Mouse (Mus musculus) mouse embryonic stem cell (cell line): ENCODE data around the gene Simc1.

Source experiments
- in situ Hi-C, 2 experiments: fragments of 300-500 bp; cut with MboI; formaldehyde crosslinking; loops; 1 replicate in 1 of 2; 3 replicates in 1 of 2; pipeline ENCODE4 v1.14.3; 2019 to 2020; ENCODE audit warnings: low sequenced_read_pairs in 2 of 2, low pct_unique_long_range_greater_than_20kb in 1 of 2, mixed read lengths in 1 of 2; ENCODE audit not compliant: unreplicated experiment in 1 of 2

The Simc1 gene

DNA sequence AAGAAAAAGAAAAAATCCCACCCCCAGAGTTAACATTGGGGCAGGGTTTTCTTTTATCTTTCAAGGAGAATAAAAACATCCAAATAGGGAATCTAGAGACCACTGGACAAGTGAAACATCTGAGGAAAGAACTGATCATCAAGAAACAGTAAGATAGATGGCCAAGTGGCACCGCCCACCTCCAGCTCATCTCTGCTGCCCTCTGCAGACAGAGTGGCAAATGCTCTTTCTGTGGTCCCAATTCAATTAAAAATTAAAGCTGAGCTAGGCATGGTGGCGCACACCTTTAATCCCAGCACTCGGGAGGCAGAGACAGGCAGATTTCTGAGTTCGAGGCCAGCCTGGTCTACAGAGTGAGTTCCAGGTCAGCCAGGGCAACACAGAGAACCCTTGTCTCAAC lies 16.6 kb downstream of the Simc1 start:
- in situ Hi-C loops, result no loop called here

GRCm38 (mm10) chr13:54521181-54521580 lies 17.6 kb downstream of the Simc1 start:
- in situ Hi-C loops, result no loop called here

- in situ Hi-C loops, result no loop called here
These were observed 23.6 kb downstream of the Simc1 start for GRCm38 (mm10) chr13:54527140-54527539.

DNA sequence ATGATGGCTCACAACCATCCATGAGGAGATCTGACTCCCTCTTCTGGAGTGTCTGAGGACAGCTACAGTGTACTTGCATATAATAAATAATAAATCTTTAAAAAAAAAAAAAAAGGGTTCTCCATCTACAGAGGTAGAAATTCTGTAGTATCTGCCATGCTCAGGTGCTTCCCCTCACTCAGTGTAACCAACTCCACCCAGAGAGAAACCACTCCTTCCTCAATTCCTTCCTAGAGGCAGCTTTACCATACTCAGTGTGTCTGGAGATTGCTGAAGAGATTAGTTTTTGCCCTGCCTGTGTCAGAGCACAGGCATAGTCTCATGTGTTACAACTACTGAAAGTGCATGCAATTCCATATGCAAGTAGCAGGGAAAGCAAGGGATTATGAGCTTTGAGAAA lies 28.6 kb downstream of the Simc1 start:
- in situ Hi-C loops, result no loop called here

DNA sequence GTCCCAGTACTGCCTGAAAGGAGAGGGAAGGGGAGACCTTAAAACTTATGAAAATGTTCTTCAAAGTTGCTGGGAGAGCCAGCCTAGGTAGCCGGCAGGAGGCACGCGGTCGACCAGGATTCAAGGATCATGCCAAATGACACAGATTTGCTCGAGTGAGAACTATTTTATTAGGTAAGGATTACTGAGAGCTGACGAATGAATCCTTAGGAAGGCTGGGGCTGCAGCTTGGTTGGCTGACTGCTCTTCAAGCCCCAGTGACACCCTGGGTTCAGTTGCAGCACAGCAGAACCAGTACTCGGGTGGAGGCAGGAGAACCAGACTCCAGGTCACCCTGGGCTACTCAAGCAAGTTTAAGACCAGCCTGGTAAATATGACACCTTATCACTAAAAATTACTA lies 44.5 kb downstream of the Simc1 start:
- in situ Hi-C loops, result no loop called here

DNA sequence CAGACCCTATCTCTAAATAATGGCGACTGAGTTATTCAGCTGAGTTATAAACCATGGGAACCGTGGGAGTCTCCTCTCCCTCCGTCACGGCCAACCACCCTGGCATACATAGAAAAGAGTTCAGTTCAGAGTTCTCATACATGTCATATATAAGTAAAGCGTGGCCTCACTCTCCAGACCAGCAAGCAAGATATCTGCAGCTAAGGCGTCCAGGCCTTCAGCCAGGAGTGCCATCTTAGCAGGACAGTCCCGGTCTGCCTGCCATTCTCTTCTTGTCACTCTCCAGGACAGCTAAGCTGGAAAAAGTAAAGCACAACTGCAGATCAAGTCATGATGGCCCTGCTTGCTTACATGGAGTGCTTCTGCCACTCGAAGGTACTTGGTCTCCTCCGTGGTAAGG lies 52.6 kb downstream of the Simc1 start:
- in situ Hi-C loops, result no loop called here

- in situ Hi-C loops, result no loop called here
These were observed 53.2 kb downstream of the Simc1 start for GRCm38 (mm10) chr13:54556796-54557195.

DNA sequence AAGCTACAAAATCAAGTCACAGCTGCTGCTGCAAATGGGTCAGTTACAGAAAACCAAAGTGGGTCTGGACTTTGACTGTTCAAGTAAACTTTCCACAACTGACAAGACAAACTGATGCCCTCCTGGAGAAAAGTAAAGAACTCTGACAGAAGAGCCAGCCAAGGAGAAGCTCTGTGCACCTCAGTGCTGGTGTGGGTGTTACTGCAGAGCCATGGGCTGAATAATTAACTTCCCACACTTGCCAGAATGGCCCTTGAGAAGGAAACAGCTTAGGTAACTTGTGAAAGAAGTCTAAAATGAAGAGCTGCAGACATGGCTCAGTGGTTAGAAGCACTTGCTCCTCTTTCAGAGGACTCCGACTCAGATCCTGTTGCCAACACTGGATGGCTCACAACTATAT lies 54.1 kb downstream of the Simc1 start:
- in situ Hi-C loops, result no loop called here

GRCm38 (mm10) chr13:54559656-54560055 lies 56.1 kb downstream of the Simc1 start:
- in situ Hi-C loops, result no loop called here

DNA sequence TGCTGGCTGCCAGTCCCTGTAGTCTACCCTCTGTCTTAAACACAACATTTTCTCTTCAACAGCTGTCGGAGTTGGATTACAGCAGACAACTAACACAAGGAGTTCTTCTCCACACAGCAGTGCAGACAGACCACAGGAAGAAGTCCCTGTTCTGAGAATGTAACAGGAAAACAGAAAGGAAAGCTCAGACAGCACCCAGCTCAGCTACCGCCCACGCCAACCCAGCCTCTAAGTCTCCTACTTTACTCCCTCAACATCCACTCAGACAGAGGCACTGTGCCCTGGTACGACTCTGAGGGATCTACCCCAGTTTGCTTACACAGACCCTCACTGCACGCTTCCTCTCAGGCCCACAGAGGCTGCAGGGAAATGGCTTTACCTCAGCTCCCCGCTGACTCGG lies 57.0 kb downstream of the Simc1 start:
- in situ Hi-C loops, result no loop called here

- in situ Hi-C loops, result no loop called here
These were observed 59.0 kb downstream of the Simc1 start for GRCm38 (mm10) chr13:54562562-54562961.

DNA sequence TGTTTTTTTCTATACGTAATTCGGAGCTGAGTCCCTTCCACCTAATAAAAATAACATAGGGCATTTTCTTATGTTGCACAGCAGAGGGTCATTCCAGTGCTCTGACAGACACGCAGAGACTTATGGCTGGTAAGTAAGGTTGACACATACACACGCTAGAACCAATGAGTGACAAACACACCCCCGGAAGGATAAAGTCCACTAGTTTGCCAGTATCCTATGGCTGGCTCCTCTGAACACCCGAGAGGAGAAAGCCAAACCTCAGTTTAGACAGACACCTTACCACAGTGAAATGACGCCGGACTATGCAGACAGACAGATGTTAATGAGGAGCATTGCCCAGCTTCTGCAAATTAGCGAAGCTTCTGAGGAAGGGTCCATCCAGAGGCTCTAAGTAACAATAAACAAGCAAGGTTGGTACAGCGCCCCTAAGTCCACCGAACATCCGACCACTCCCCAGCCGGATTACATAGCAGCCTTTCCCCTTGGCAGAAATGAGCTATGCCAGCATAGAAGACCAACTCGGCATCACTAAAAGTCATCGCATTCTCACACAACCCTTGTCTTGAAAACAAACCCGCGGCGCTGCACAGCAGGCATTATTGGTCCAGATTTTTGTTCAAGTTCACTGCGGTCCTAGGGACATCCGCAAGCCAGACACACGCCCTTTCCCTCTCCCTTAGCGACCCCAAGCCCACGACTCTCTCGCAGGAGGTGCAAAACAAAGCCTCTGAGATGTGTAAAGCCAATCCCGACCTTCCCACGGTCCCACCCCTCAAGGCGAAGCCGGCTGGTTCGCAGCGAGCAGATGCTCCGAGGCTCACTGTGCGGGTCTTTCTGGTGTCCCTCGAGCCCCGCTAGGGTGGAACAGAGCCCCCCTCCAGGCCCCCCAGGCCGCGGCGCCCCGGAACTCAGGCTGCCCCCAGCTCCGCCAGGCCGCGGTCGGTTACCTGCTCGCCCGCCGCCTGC lies 60.9 kb downstream of the Simc1 start:
- in situ Hi-C loops, result no loop called here

- in situ Hi-C loops, result no loop called here
These were observed 61.6 kb downstream of the Simc1 start, which contains the start of gene 4833439L19Rik for GRCm38 (mm10) chr13:54565201-54565581. 4833439L19Rik (minus strand) TSS chr13:54565435.

- in situ Hi-C loops, result no loop called here
These were observed 62.2 kb downstream of the Simc1 start for GRCm38 (mm10) chr13:54565594-54566345.

DNA sequence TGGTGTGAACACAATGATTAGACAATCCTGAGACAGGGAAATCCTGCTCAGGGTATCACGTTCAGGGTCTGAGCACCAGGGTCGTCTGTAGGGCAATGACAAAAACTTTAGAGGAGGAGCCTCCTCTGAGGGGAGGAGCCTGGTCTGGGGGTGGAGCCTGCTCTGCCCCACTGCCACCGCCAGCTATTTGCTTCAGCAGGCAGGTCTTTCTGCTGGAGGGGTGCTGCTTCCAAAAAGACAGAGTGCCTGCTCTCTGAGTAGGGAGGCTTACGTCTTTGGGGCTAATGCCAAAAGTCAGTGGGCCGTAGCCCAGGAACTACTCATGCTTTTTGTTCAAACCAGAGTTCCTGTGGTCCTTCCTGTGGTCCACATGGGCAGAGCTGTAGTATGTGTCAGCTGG lies 64.8 kb downstream of the Simc1 start:
- in situ Hi-C loops, result no loop called here

DNA sequence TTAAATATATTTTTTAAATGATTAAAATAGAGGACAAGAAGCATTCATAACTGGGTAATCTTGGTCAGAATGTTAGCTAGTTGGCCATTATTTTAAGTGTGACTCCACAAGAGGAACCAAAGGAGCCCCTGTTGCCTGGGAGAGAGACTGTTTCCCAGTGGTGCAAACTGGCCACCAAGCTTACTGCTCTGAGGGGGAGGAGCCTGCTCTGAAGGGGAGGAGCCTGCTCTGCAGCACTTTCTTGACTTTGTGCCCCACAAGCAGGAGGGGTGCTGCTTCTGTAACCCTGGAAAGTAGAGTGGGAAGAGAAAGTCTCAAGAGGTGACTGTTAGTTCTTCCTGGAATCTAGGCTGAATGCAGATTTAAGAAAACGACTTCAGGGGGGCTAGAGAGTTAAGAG lies 65.7 kb downstream of the Simc1 start:
- in situ Hi-C loops, result no loop called here

GRCm38 (mm10) chr13:54570736-54571135 lies 67.2 kb downstream of the Simc1 start:
- in situ Hi-C loops, result no loop called here

DNA sequence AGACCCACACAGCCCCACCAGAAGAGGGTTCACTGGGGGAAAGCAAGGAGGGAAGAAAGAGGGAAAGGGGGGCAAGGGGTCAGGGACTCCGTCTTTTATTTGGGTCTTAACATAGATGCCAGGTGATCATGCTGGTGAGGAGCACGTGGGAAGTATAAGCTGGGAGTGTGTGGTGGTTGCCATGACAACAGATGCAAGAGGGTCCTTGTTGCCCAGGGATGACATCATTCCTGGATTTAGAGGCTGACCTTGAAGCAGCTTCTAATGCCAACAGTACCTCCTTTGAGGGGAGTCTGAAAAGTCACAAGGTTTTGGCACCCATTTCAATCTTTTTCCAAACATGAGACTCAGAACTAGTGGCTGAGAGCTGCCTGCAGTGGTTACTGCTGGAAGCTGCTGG lies 68.1 kb downstream of the Simc1 start:
- in situ Hi-C loops, result no loop called here

DNA sequence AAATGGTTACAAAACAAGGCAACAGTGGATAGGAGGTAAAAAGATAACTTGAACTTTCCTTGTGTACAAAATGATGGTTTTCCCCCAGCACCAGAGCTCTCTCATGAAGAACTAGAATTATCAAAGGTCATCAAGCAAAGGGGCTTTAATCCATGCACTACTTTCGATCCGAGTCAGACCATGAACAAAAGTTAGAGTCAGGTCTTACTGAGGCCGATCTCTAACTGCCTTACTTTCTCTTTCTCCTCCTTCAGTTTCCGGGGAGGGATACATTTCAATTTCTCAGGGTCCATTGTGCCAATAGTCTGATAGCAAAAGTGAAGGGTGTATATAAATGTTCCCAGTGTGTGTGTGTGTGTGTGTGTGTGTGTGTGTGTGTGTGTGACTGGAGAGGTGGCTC lies 69.0 kb downstream of the Simc1 start:
- in situ Hi-C loops, result no loop called here
